Mouse (Mus musculus) heart, postnatal 0 days (tissue): Measurements from ENCODE around the gene Nudt8. TPM values are rescaled to one million over a fixed set of nuclear protein-coding genes. Genes with fewer than 3 reads are reported as not detected.

Source experiments
- ATAC-seq: fragments of 200-750 bp; cut with Nextera tagmentation; 2 replicates; pipeline ENCODE4 v1.8.0; 2017; ENCODE audit warnings: low read depth, moderate number of reproducible peaks, moderate library complexity; ENCODE audit not compliant: insufficient read depth
- DNase-seq: peaks from one replicate; pipeline ENCODE4 v3.0.0-alpha.2; 2016; ENCODE audit warnings: low spot score
- H3K27ac ChIP-seq: fragments of 300-500 bp; sonication (generic); 2 replicates; pipeline ENCODE4 v1.5.1; 2014; ENCODE audit warnings: low read depth, mild to moderate bottlenecking
- H3K27me3 ChIP-seq: fragments of 300-500 bp; sonication (generic); 2 replicates; pipeline ENCODE4 v1.6.1; 2014; ENCODE audit warnings: low read length, mixed read lengths; ENCODE audit not compliant: control insufficient read depth, insufficient read depth
- H3K36me3 ChIP-seq: fragments of 300-500 bp; sonication (generic); replicated peaks from 2 replicates; pipeline ENCODE4 v1.6.1; 2014; ENCODE audit warnings: low read length, mixed read lengths; ENCODE audit not compliant: control insufficient read depth, insufficient read depth
- H3K4me1 ChIP-seq: fragments of 300-500 bp; sonication (generic); 2 replicates; pipeline ENCODE4 v1.6.1; 2014; ENCODE audit warnings: antibody characterized with exemption; ENCODE audit not compliant: control insufficient read depth, insufficient read depth
- H3K4me2 ChIP-seq: fragments of 300-500 bp; sonication (generic); 2 replicates; pipeline ENCODE4 v1.6.1; 2014; ENCODE audit warnings: low read depth, mild to moderate bottlenecking, low read length, moderate library complexity
- H3K4me3 ChIP-seq: fragments of 300-500 bp; sonication (generic); 2 replicates; pipeline ENCODE4 v1.5.1; 2014; ENCODE audit warnings: low read depth, low read length
- H3K9ac ChIP-seq: fragments of 300-500 bp; sonication (generic); replicated peaks from 2 replicates; pipeline ENCODE4 v1.6.1; 2014; ENCODE audit warnings: low read depth, low read length, mixed read lengths
- H3K9me3 ChIP-seq: fragments of 300-500 bp; sonication (generic); replicated peaks from 2 replicates; pipeline ENCODE4 v1.6.1; 2016; ENCODE audit warnings: low read length; ENCODE audit not compliant: control insufficient read depth
- CTCF ChIP-seq: IDR thresholded peaks from 2 replicates; pipeline ENCODE4 v1.5.1; 2016; ENCODE audit warnings: antibody characterized with exemption, control low read depth, low read depth
- EP300 ChIP-seq: IDR thresholded peaks from 2 replicates; pipeline ENCODE4 v1.6.1; 2016; ENCODE audit warnings: antibody characterized with exemption, low read depth
- WGBS: fragments of 180-500 bp; shearing (Covaris S2); extraction: QIAGEN DNeasy Blood & Tissue Kit; methylation state at CpG from one replicate; pipeline ENCODE4 v1.1.7; 2014; 5-methylcytosine and 5-hydroxymethylcytosine counted together
- polyA plus RNA-seq: library from polyadenylated mRNA; unstranded; fragments of >200 nt; fragmentation: Nextera tagmentation; extraction: Ambion mirVana; gene quantifications from 2 replicates; pipeline ENCODE4 v1.2.1, GENCODE M21; 2015
- total RNA-seq: library from RNA; depleted of rRNA; stranded (reverse); fragments of >200 nt; gene quantifications from 2 replicates; pipeline ENCODE4 v1.2.3, GENCODE M21; 2014; ENCODE audit warnings: low replicate concordance

The Nudt8 gene
- total and polyA plus RNA-seq, 2 experiments from 2014 or later: 131 to 175 TPM

DNA sequence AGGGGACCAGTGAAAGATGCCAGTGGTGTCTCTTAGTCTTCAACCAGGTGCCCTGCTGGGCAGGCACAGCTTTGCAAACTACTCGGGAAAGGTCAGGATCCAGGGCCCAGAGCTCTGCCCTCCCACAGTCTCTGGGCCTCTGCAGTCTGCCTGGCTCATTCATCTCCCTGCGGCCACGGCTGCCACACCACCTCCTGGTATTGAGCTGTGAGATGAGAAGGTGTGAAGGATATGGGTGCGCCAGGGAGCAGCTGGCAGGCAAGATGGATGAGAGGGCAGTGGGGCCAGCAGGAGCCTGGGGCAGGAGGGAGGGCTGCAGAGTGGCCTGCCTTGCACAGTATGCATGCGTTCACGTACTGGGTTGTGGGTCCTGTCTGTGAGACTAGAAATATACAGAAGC, 9.6 kb upstream of the Nudt8 start:
- TF ChIP-seq CTCF (no peak), EP300 (no peak)
- Histone ChIP-seq H3K27me3 (no peaks in the 10 kb centered on the region), H3K9ac (no peak overlapping the region; the same call in 1 of the 2 replicates), H3K9me3 (no peaks in the 10 kb centered on the region), H3K4me2 (no peak overlapping the region), H3K27ac (no peak overlapping the region), H3K4me3 (no peak overlapping the region), H3K36me3 (no peaks in the 10 kb centered on the region), H3K4me1 (peaks cover 14% of the 10 kb centered on the region)
- no peak for DNase-seq
- no peak for ATAC-seq
- 59% methylated on average over 6 of the region's 6 CpGs for WGBS

DNA sequence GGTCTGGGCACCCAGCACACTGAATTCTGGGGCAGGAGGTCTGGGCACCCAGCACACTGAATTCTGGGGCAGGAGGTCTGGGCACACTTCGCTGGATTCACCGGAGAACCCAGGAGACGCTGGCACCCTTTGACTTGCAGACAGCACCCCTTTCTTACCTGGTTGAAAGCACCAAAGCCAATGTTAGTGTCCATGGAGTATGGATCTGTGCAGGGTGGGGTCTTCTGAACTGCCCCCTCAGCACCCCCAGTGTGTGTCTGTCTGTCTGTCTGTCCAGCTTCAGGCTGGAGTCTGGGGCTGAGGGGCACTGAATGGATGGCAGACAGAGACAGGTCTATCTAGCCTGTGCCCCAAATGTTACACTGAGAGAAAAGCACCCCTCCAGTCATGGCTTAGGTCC, 8.8 kb upstream of the Nudt8 start:
- Histone ChIP-seq H3K4me2 (no peak overlapping the region), H3K4me3 (no peak overlapping the region), H3K27ac (no peak overlapping the region), H3K36me3 (no peaks in the 10 kb centered on the region), H3K9me3 (no peaks in the 10 kb centered on the region), H3K9ac (no peak overlapping the region), H3K4me1 (peaks cover 7% of the 10 kb centered on the region), H3K27me3 (no peaks in the 10 kb centered on the region)
- WGBS: 93% methylated on average over 3 of the region's 3 CpGs
- DNase-seq (no peak), ATAC-seq (no peak)
- TF ChIP-seq CTCF (no peak), EP300 (no peak)

DNA sequence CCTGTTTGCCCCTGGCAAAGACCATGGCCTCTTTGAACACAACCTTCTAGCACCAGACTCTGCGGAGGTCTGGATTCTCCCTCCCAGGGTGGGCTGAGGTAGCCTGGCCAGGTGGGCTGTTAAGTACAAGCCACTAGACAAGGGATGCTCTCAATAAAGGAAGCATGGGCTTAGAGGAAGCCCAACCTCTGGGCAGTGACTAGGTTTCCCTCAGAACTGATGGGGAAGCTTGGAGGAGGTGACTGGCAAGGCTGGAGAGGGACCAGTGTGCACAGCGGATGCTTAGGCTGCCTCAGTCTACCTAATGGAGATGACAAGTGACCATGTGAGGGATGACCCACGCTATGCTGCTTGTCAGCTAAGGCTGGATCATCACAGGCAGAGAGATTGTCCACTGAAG, 8.4 kb upstream of the Nudt8 start:
- H3K36me3 ChIP-seq: no peaks in the 10 kb centered on the region
- no peaks in the 10 kb centered on the region for H3K9me3 ChIP-seq
- H3K4me1 ChIP-seq: peaks cover 3% of the 10 kb centered on the region; the same call in 1 of the 2 replicates
- DNase-seq (no peak), ATAC-seq (no peak)
- 80% methylated on average over 3 of the region's 3 CpGs for WGBS
- no peak overlapping the region for H3K27ac ChIP-seq
- H3K4me2 ChIP-seq: no peak overlapping the region
- TF ChIP-seq EP300: no peak
- no peak for TF ChIP-seq CTCF
- H3K9ac ChIP-seq: no peak overlapping the region
- no peak overlapping the region for H3K4me3 ChIP-seq
- H3K27me3 ChIP-seq: no peaks in the 10 kb centered on the region

DNA sequence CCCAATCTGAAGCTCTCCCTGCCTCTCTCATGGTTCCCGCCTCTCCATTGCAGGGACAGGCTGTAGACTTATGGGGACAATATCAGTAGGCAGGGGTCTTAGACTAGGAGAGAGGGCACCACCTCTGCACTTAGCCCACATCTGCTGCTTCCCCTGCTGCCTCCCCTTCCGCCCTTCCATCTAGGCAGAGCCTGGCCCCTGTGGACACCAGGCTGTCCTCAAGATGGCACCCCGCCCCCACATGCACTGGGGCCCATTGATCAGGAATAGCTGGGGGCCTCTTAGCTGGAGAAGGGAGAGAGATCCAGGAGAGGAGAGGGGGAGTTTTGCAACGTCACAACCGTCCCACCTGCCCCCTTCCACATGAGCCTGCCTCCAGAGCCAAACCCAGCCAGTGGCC, 8.0 kb upstream of the Nudt8 start, which contains the start of gene Tbx10:
Gene Tbx10, plus strand, starts transcription at position 337 of the 400 bp plus-strand sequence.
- Histone ChIP-seq H3K36me3 (no peaks in the 10 kb centered on the region), H3K27me3 (no peaks in the 10 kb centered on the region), H3K4me2 (no peak within 1 kb of the TSS), H3K9me3 (no peaks in the 10 kb centered on the region), H3K4me1 (no peaks in the 10 kb centered on the region), H3K9ac (no peak within 1 kb of the TSS), H3K27ac (no peak within 1 kb of the TSS), H3K4me3 (no peak within 1 kb of the TSS)
- TF ChIP-seq CTCF: no peak
- TF ChIP-seq EP300: no peak
- WGBS: 48% methylated on average over 5 of the region's 5 CpGs
- DNase-seq (no peak), ATAC-seq (no peak)

DNA sequence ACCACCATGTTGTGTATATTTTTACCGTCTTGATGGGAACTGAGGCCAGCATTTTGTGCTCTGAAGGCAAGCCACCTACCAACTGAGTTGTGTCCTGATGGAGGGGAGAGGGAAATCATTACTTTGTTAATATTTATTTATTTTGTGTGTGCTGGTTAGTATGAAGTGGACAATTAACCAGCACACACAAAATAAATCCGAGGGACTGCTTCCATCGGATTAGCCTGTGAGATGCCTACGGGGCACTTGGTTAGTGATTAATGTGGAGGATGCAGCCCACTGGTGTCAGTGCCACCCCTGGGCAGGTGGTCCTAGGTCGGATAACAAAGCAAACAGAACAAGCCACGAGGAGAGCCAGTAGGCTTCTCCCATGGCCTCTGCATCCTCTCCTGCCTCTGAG, 5.4 kb upstream of the Nudt8 start:
- Histone ChIP-seq H3K9me3 (no peaks in the 10 kb centered on the region), H3K9ac (no peak overlapping the region), H3K4me3 (no peak overlapping the region), H3K4me2 (no peak overlapping the region), H3K36me3 (no peaks in the 10 kb centered on the region), H3K4me1 (0 out of 2 replicates have a peak, but pooled peaks cover 4% of the 10 kb centered on the region), H3K27ac (no peak overlapping the region), H3K27me3 (no peaks in the 10 kb centered on the region)
- 73% methylated on average over 6 of the region's 6 CpGs for WGBS
- no peak for ATAC-seq
- no peak for DNase-seq
- no peak for TF ChIP-seq CTCF
- TF ChIP-seq EP300: no peak

DNA sequence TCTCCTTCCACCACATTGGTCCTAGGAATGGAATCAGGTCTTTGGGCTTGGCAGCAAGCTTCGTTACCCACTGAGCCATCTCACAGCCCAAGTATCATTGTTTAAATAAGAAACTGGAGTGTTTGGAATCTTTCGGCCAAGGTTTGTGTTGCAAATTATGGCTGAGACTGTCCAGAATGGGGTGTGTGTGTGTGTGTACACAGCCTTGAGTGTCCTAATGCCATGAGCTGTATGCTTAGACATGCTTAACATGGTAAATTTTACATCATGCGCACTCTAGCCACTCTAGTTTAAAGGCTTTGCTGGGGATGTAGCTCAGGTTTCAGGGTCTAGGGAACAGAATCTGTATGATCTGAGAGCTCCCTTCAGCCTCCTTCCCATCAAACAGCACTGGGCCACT, 4.9 kb upstream of the Nudt8 start:
- Histone ChIP-seq H3K9ac (no peak overlapping the region), H3K9me3 (no peaks in the 10 kb centered on the region), H3K4me3 (no peak overlapping the region), H3K36me3 (no peaks in the 10 kb centered on the region), H3K27ac (no peak overlapping the region), H3K27me3 (no peaks in the 10 kb centered on the region), H3K4me1 (0 out of 2 replicates have a peak, but pooled peaks cover 4% of the 10 kb centered on the region), H3K4me2 (no peak overlapping the region)
- TF ChIP-seq EP300 (no peak), CTCF (no peak)
- ATAC-seq (no peak), DNase-seq (no peak)
- WGBS: 95% methylated on average over 3 of the region's 3 CpGs
